Mouse (Mus musculus): ENCODE results near the gene Drc3. TPM values are rescaled to one million over a fixed set of nuclear protein-coding genes. Genes with fewer than 3 reads are reported as not detected.

Drc3 gene
- not detected for polyA plus RNA-seq (2012; fragmentation: generic; extraction: Trizol)
- long read RNA-seq, experiment 1 = 0 reads
- long read RNA-seq, experiment 2 = 0 reads

- TF ChIP-seq MAX (IDR thresholded peaks at IDR 0.05) = peak; percentile 45
- TF ChIP-seq CTCF (IDR thresholded peaks at IDR 0.05; ENCODE audit: control insufficient read depth, insufficient read depth, insufficient read length) = no peak
- TF ChIP-seq USF1 (IDR thresholded peaks at IDR 0.05; ENCODE audit: low read depth) = peak; percentile 98
- Histone ChIP-seq H3K79me2 (ENCODE audit: control insufficient read depth, insufficient read depth) (peaks cover 36% of the 10 kb centered on the region), H3K79me3 (ENCODE audit: low read depth) (peaks cover 9% of the 10 kb centered on the region), H3K36me3 (ENCODE audit: control insufficient read depth, insufficient read depth) (no peaks in the 10 kb centered on the region), H3ac (ENCODE audit: control insufficient read depth, insufficient read length, low read depth) (peak within 1 kb of the TSS; percentile 80), H3K27me3 (ENCODE audit: control insufficient read depth, insufficient read depth, insufficient read length) (no peaks in the 10 kb centered on the region), H3K4me3 (ENCODE audit: insufficient read depth, poor library complexity, severe bottlenecking) (peak within 1 kb of the TSS; percentile 61)
Observed at GRCm38 (mm10) chr11:60352559-60353411, at the start of gene Drc3, which contains the start of gene Tom1l2. Gene Drc3, plus strand, starts transcription at chr11:60353329. Gene Tom1l2, minus strand, starts transcription at chr11:60352905.

GRCm38 (mm10) chr11:60303497-60303896 lies 49.6 kb upstream of the Drc3 start:
- H3K36me3 ChIP-seq (ENCODE audit: control insufficient read depth, insufficient read depth) = no peaks in the 10 kb centered on the region
- H3K27me3 ChIP-seq (ENCODE audit: control insufficient read depth, insufficient read depth, insufficient read length) = no peaks in the 10 kb centered on the region
- H3K79me3 ChIP-seq (ENCODE audit: low read depth) = peaks cover 3% of the 10 kb centered on the region
- H3K4me3 ChIP-seq (ENCODE audit: insufficient read depth, poor library complexity, severe bottlenecking) = no peak overlapping the region
- H3ac ChIP-seq (ENCODE audit: control insufficient read depth, insufficient read length, low read depth) = no peak overlapping the region
- H3K79me2 ChIP-seq (ENCODE audit: control insufficient read depth, insufficient read depth) = no peaks in the 10 kb centered on the region
- TF ChIP-seq MAX (IDR thresholded peaks at IDR 0.05) (no peak), USF1 (IDR thresholded peaks at IDR 0.05; ENCODE audit: low read depth) (no peak), FOSL1 (IDR thresholded peaks at IDR 0.05; ENCODE audit: insufficient read depth, low read length, poor library complexity, severe bottlenecking) (no peak), MYOD1 (IDR thresholded peaks at IDR 0.05; ENCODE audit: control insufficient read depth, insufficient read length, low read depth) (no peak), CEBPB (IDR thresholded peaks at IDR 0.05; ENCODE audit: low read depth) (no peak)

- no peaks in the 10 kb centered on the region for H3K36me3 ChIP-seq (ENCODE audit: control insufficient read depth, insufficient read depth)
- no peak overlapping the region for H3ac ChIP-seq (ENCODE audit: control insufficient read depth, insufficient read length, low read depth)
- H3K27me3 ChIP-seq (ENCODE audit: control insufficient read depth, insufficient read depth, insufficient read length) = no peaks in the 10 kb centered on the region
- no peaks in the 10 kb centered on the region for H3K79me2 ChIP-seq (ENCODE audit: control insufficient read depth, insufficient read depth)
- no peak for TF ChIP-seq FOSL1 (IDR thresholded peaks at IDR 0.05; ENCODE audit: insufficient read depth, low read length, poor library complexity, severe bottlenecking)
- TF ChIP-seq MYOG (IDR thresholded peaks at IDR 0.05; ENCODE audit: control insufficient read depth, extremely low read depth, insufficient read length) = no peak
- no peak for TF ChIP-seq MYOD1 (IDR thresholded peaks at IDR 0.05; ENCODE audit: control insufficient read depth, insufficient read length, low read depth)
- no peak for TF ChIP-seq MAX (IDR thresholded peaks at IDR 0.05)
- no peak for TF ChIP-seq CEBPB (IDR thresholded peaks at IDR 0.05; ENCODE audit: low read depth)
- TF ChIP-seq USF1 (IDR thresholded peaks at IDR 0.05; ENCODE audit: low read depth) = no peak
- peaks cover 3% of the 10 kb centered on the region for H3K79me3 ChIP-seq (ENCODE audit: low read depth)
- no peak overlapping the region for H3K4me3 ChIP-seq (ENCODE audit: insufficient read depth, poor library complexity, severe bottlenecking)
Observed at GRCm38 (mm10) chr11:60305611-60306010, 47.5 kb upstream of the Drc3 start.

- Histone ChIP-seq H3K27me3 (ENCODE audit: control insufficient read depth, insufficient read depth, insufficient read length) (no peaks in the 10 kb centered on the region), H3K36me3 (ENCODE audit: control insufficient read depth, insufficient read depth) (no peaks in the 10 kb centered on the region), H3K79me2 (ENCODE audit: control insufficient read depth, insufficient read depth) (no peaks in the 10 kb centered on the region), H3ac (ENCODE audit: control insufficient read depth, insufficient read length, low read depth) (no peak overlapping the region), H3K79me3 (ENCODE audit: low read depth) (peaks cover 3% of the 10 kb centered on the region), H3K4me3 (ENCODE audit: insufficient read depth, poor library complexity, severe bottlenecking) (no peak overlapping the region)
- TF ChIP-seq MAX (IDR thresholded peaks at IDR 0.05) (no peak), CTCF (IDR thresholded peaks at IDR 0.05; ENCODE audit: control insufficient read depth, insufficient read depth, insufficient read length) (no peak), USF1 (IDR thresholded peaks at IDR 0.05; ENCODE audit: low read depth) (no peak), MYOD1 (IDR thresholded peaks at IDR 0.05; ENCODE audit: control insufficient read depth, insufficient read length, low read depth) (no peak), FOSL1 (IDR thresholded peaks at IDR 0.05; ENCODE audit: insufficient read depth, low read length, poor library complexity, severe bottlenecking) (no peak), CEBPB (IDR thresholded peaks at IDR 0.05; ENCODE audit: low read depth) (no peak), MYOG (IDR thresholded peaks at IDR 0.05; ENCODE audit: control insufficient read depth, extremely low read depth, insufficient read length) (no peak)
Observed at GRCm38 (mm10) chr11:60306834-60307233, 46.3 kb upstream of the Drc3 start.

DNA sequence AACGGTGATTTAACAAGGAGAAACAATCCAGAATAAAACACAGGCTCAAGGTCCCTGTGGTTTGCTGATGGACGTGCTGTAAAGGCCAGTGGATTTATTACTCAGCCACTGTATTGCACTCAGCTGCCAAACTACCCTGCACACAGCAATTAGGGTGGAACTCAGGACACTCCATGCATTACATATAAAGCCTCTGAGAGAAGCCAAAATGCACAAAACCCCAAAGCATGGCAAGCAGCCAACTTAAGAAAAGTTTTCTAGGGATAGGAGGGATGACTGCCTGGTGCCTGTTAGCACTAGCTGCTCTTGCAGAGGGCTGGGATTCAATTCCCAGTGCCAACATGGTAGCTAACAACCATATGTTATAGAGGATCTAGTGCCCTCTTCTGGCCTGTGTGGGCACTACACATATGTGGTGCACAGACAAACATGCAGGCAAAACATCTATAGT lies 45.7 kb upstream of the Drc3 start:
- Histone ChIP-seq H3K4me3 (ENCODE audit: insufficient read depth, poor library complexity, severe bottlenecking) (no peak overlapping the region), H3K36me3 (ENCODE audit: control insufficient read depth, insufficient read depth) (no peaks in the 10 kb centered on the region), H3ac (ENCODE audit: control insufficient read depth, insufficient read length, low read depth) (no peak overlapping the region), H3K79me2 (ENCODE audit: control insufficient read depth, insufficient read depth) (no peaks in the 10 kb centered on the region), H3K27me3 (ENCODE audit: control insufficient read depth, insufficient read depth, insufficient read length) (no peaks in the 10 kb centered on the region), H3K79me3 (ENCODE audit: low read depth) (peaks cover 3% of the 10 kb centered on the region)
- no peak for TF ChIP-seq CEBPB (IDR thresholded peaks at IDR 0.05; ENCODE audit: low read depth)
- TF ChIP-seq CTCF (IDR thresholded peaks at IDR 0.05; ENCODE audit: control insufficient read depth, insufficient read depth, insufficient read length) = no peak
- no peak for TF ChIP-seq MYOD1 (IDR thresholded peaks at IDR 0.05; ENCODE audit: control insufficient read depth, insufficient read length, low read depth)
- no peak for TF ChIP-seq MYOG (IDR thresholded peaks at IDR 0.05; ENCODE audit: control insufficient read depth, extremely low read depth, insufficient read length)
- no peak for TF ChIP-seq FOSL1 (IDR thresholded peaks at IDR 0.05; ENCODE audit: insufficient read depth, low read length, poor library complexity, severe bottlenecking)
- no peak for TF ChIP-seq MAX (IDR thresholded peaks at IDR 0.05)
- no peak for TF ChIP-seq USF1 (IDR thresholded peaks at IDR 0.05; ENCODE audit: low read depth)

Measured in C2C12 (cell line).